Mouse (Mus musculus): ENCODE data around the gene Egln2. TPM values are rescaled to one million over a fixed set of nuclear protein-coding genes. Genes with fewer than 3 reads are reported as not detected.

Gene Egln2
- polyA plus RNA-seq, 1 experiment from 2014 or later = 97.4 TPM

- 79% methylated on average over 10 of the region's 10 CpGs for WGBS
- no peak for DNase-seq (ENCODE audit: low spot score)
- Histone ChIP-seq H3K27me3 (ENCODE audit: insufficient read depth, poor library complexity, severe bottlenecking) (no peaks in the 10 kb centered on the region), H3K4me1 (replicated peaks) (no peaks in the 10 kb centered on the region), H3K27ac (no peak within 1 kb of the TSS), H3K9me3 (no peaks in the 10 kb centered on the region), H3K36me3 (peaks cover 15% of the 10 kb centered on the region), H3K4me3 (no peak within 1 kb of the TSS)
Measured at GRCm38 (mm10) chr7:27153205-27153764, 13.3 kb downstream of the Egln2 start, which contains the start of gene Cyp2t4. Gene Cyp2t4 (plus strand): TSS chr7:27153714.

GRCm38 (mm10) chr7:27136410-27136996 lies 30.1 kb downstream of the Egln2 start:
- Histone ChIP-seq H3K27me3 (ENCODE audit: insufficient read depth, poor library complexity, severe bottlenecking) (no peaks in the 10 kb centered on the region), H3K4me1 (replicated peaks) (no peaks in the 10 kb centered on the region), H3K9me3 (peaks cover 16% of the 10 kb centered on the region), H3K4me3 (no peak overlapping the region), H3K27ac (no peak overlapping the region), H3K36me3 (no peaks in the 10 kb centered on the region)
- DNase-seq (ENCODE audit: low spot score) = no peak
- WGBS = 75% methylated on average over 8 of the region's 8 CpGs

- no peak overlapping the region for H3K4me3 ChIP-seq
- H3K27ac ChIP-seq = no peak overlapping the region
- H3K36me3 ChIP-seq = no peaks in the 10 kb centered on the region
- H3K27me3 ChIP-seq (ENCODE audit: insufficient read depth, poor library complexity, severe bottlenecking) = no peaks in the 10 kb centered on the region
- no peaks in the 10 kb centered on the region for H3K4me1 ChIP-seq (replicated peaks)
- H3K9me3 ChIP-seq = peaks cover 7% of the 10 kb centered on the region; the same call in 1 of the 2 replicates
- DNase-seq (ENCODE audit: low spot score) = no peak
- 84% methylated on average over 4 of the region's 4 CpGs for WGBS
Measured at GRCm38 (mm10) chr7:27133757-27134156, 32.8 kb downstream of the Egln2 start.

GRCm38 (mm10) chr7:27133156-27133555 lies 33.4 kb downstream of the Egln2 start:
- 80% methylated on average over 12 of the region's 12 CpGs for WGBS
- no peak overlapping the region for H3K27ac ChIP-seq
- DNase-seq (ENCODE audit: low spot score) = no peak
- no peaks in the 10 kb centered on the region for H3K36me3 ChIP-seq
- H3K27me3 ChIP-seq (ENCODE audit: insufficient read depth, poor library complexity, severe bottlenecking) = no peaks in the 10 kb centered on the region
- peaks cover 7% of the 10 kb centered on the region; the same call in 1 of the 2 replicates for H3K9me3 ChIP-seq
- H3K4me3 ChIP-seq = no peak overlapping the region
- no peaks in the 10 kb centered on the region for H3K4me1 ChIP-seq (replicated peaks)

GRCm38 (mm10) chr7:27132588-27132987 lies 34.0 kb downstream of the Egln2 start:
- peak; percentile 46 for DNase-seq (ENCODE audit: low spot score)
- peaks cover 7% of the 10 kb centered on the region; the same call in 1 of the 2 replicates for H3K9me3 ChIP-seq
- no peak overlapping the region for H3K4me3 ChIP-seq
- no peaks in the 10 kb centered on the region for H3K4me1 ChIP-seq (replicated peaks)
- WGBS = 21% methylated on average over 10 of the region's 10 CpGs
- no peak overlapping the region for H3K27ac ChIP-seq
- H3K36me3 ChIP-seq = no peaks in the 10 kb centered on the region
- H3K27me3 ChIP-seq (ENCODE audit: insufficient read depth, poor library complexity, severe bottlenecking) = no peaks in the 10 kb centered on the region

- Histone ChIP-seq H3K27me3 (ENCODE audit: insufficient read depth, poor library complexity, severe bottlenecking) (no peaks in the 10 kb centered on the region), H3K4me1 (replicated peaks) (no peaks in the 10 kb centered on the region), H3K36me3 (no peaks in the 10 kb centered on the region), H3K27ac (no peak overlapping the region), H3K9me3 (peaks cover 7% of the 10 kb centered on the region; the same call in 1 of the 2 replicates), H3K4me3 (no peak overlapping the region)
- 63% methylated on average over 2 of the region's 2 CpGs for WGBS
- no peak for DNase-seq (ENCODE audit: low spot score)
Measured at GRCm38 (mm10) chr7:27131387-27131786, 35.2 kb downstream of the Egln2 start.

GRCm38 (mm10) chr7:27130521-27131370 lies 35.9 kb downstream of the Egln2 start:
- no peaks in the 10 kb centered on the region for H3K36me3 ChIP-seq
- peaks cover 7% of the 10 kb centered on the region; the same call in 1 of the 2 replicates for H3K9me3 ChIP-seq
- WGBS = 90% methylated on average over 22 of the region's 22 CpGs
- no peaks in the 10 kb centered on the region for H3K27me3 ChIP-seq (ENCODE audit: insufficient read depth, poor library complexity, severe bottlenecking)
- H3K4me1 ChIP-seq (replicated peaks) = no peaks in the 10 kb centered on the region
- no peak overlapping the region for H3K27ac ChIP-seq
- DNase-seq (ENCODE audit: low spot score) = no peak
- no peak overlapping the region for H3K4me3 ChIP-seq

- Histone ChIP-seq H3K27me3 (ENCODE audit: insufficient read depth, poor library complexity, severe bottlenecking) (no peaks in the 10 kb centered on the region), H3K4me1 (replicated peaks) (no peaks in the 10 kb centered on the region), H3K9me3 (peaks cover 5% of the 10 kb centered on the region; the same call in 1 of the 2 replicates), H3K36me3 (no peaks in the 10 kb centered on the region), H3K27ac (no peak overlapping the region), H3K4me3 (no peak overlapping the region)
- 91% methylated on average over 12 of the region's 12 CpGs for WGBS
- DNase-seq (ENCODE audit: low spot score) = no peak
Measured at GRCm38 (mm10) chr7:27129811-27130210, 36.8 kb downstream of the Egln2 start.

GRCm38 (mm10) chr7:27128946-27129345 lies 37.7 kb downstream of the Egln2 start:
- H3K36me3 ChIP-seq = no peaks in the 10 kb centered on the region
- WGBS = 90% methylated on average over 13 of the region's 13 CpGs
- no peaks in the 10 kb centered on the region for H3K27me3 ChIP-seq (ENCODE audit: insufficient read depth, poor library complexity, severe bottlenecking)
- H3K4me3 ChIP-seq = no peak overlapping the region
- peaks cover 5% of the 10 kb centered on the region; the same call in 1 of the 2 replicates for H3K9me3 ChIP-seq
- no peak overlapping the region for H3K27ac ChIP-seq
- no peak for DNase-seq (ENCODE audit: low spot score)
- H3K4me1 ChIP-seq (replicated peaks) = no peaks in the 10 kb centered on the region

- no peaks in the 10 kb centered on the region for H3K4me1 ChIP-seq (replicated peaks)
- DNase-seq (ENCODE audit: low spot score) = peak; percentile 20
- H3K4me3 ChIP-seq = no peak overlapping the region
- no peak overlapping the region for H3K27ac ChIP-seq
- H3K9me3 ChIP-seq = peaks cover 5% of the 10 kb centered on the region; the same call in 1 of the 2 replicates
- WGBS = 51% methylated on average over 3 of the region's 3 CpGs
- no peaks in the 10 kb centered on the region for H3K27me3 ChIP-seq (ENCODE audit: insufficient read depth, poor library complexity, severe bottlenecking)
- H3K36me3 ChIP-seq = no peaks in the 10 kb centered on the region
Measured at GRCm38 (mm10) chr7:27128162-27128561, 38.4 kb downstream of the Egln2 start.

- H3K4me3 ChIP-seq = no peak overlapping the region
- H3K36me3 ChIP-seq = no peaks in the 10 kb centered on the region
- no peaks in the 10 kb centered on the region for H3K27me3 ChIP-seq (ENCODE audit: insufficient read depth, poor library complexity, severe bottlenecking)
- no peak overlapping the region for H3K27ac ChIP-seq
- no peak for DNase-seq (ENCODE audit: low spot score)
- 90% methylated on average over 4 of the region's 4 CpGs for WGBS
- H3K4me1 ChIP-seq (replicated peaks) = no peaks in the 10 kb centered on the region
- H3K9me3 ChIP-seq = 0 out of 2 replicates have a peak, but pooled peaks cover 2% of the 10 kb centered on the region
Measured at GRCm38 (mm10) chr7:27124969-27125368, 41.6 kb downstream of the Egln2 start.

- Histone ChIP-seq H3K36me3 (no peaks in the 10 kb centered on the region), H3K4me3 (no peak overlapping the region), H3K9me3 (no peaks in the 10 kb centered on the region), H3K4me1 (replicated peaks) (no peaks in the 10 kb centered on the region), H3K27me3 (ENCODE audit: insufficient read depth, poor library complexity, severe bottlenecking) (no peaks in the 10 kb centered on the region), H3K27ac (no peak overlapping the region)
- 80% methylated on average over 5 of the region's 5 CpGs for WGBS
- DNase-seq (ENCODE audit: low spot score) = no peak
Measured at GRCm38 (mm10) chr7:27124305-27124832, 42.2 kb downstream of the Egln2 start.

GRCm38 (mm10) chr7:27119676-27120075 lies 46.9 kb downstream of the Egln2 start, which contains the start of gene Cyp2f2:
Gene Cyp2f2 (plus strand): TSS chr7:27119909.
- no peaks in the 10 kb centered on the region for H3K27me3 ChIP-seq (ENCODE audit: insufficient read depth, poor library complexity, severe bottlenecking)
- H3K36me3 ChIP-seq = no peaks in the 10 kb centered on the region
- no peak for DNase-seq (ENCODE audit: low spot score)
- no peaks in the 10 kb centered on the region for H3K9me3 ChIP-seq
- H3K4me1 ChIP-seq (replicated peaks) = no peaks in the 10 kb centered on the region
- H3K4me3 ChIP-seq = no peak within 1 kb of the TSS
- H3K27ac ChIP-seq = no peak within 1 kb of the TSS

All from hindbrain, embryonic 10.5 days (tissue).